ENCODE assay signal across 25 mouse cellular contexts in the genomic region with DNA sequence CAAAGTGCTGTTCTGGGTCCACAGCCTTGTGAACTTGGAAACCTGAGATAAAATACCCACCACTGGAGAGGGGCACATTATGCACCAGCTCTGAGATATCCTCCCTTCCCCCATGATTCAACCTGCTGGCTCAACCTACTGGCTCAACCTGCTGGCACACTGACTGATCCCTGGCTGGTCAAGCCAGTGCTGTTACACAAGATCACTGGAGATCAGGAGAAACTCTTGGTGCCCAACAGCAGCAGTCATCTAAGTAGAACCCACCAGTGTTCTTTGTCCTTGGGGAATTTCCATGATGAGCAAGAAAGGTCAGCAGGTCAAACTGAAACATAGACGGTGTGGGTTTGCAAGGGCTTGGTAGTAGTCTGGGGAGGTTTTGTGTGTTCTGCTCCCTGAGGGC. TPM values are rescaled to one million over a fixed set of nuclear protein-coding genes. Genes with fewer than 3 reads are reported as not detected.
A peak's percentile ranks its signal among the peaks of the same experiment; 100 is the strongest.
DNase-seq lines count a peak whose midpoint lies in the region; ATAC-seq and TF ChIP-seq lines count a peak whose summit lies in the region.
"Had no signal": no experiment of that assay in that cellular context is flagged by ENCODE, and none has a peak within 500 bp of the region (broad histone marks: within the 10 kb centered on the region; RNA-seq: fewer than 3 reads in every experiment).

No protein-coding gene starts in this region.

- H3K4me1 ChIP-seq in embryonic facial prominence, embryonic 10.5 days: peaks cover 18% of the 10 kb centered on the region
- no peaks in the 10 kb centered on the region for H3K4me1 ChIP-seq in hindbrain, embryonic 12.5 days
- H3K4me1 ChIP-seq: liver, embryonic 13.5 days had no signal

- H3K9me3 ChIP-seq in embryonic facial prominence, embryonic 10.5 days: no peaks in the 10 kb centered on the region
- H3K9me3 ChIP-seq in hindbrain, embryonic 12.5 days (replicated peaks): no peaks in the 10 kb centered on the region
- H3K9me3 ChIP-seq: heart, embryonic 12.5 days; limb, embryonic 13.5 days; liver, embryonic 13.5 days; midbrain, embryonic 15.5 days; neural tube, embryonic 15.5 days had no signal

- H3K4me3 ChIP-seq in layer of hippocampus, adult 2 months: no peak overlapping the region
- H3K4me3 ChIP-seq in embryonic facial prominence, embryonic 10.5 days: no peak overlapping the region
- H3K4me3 ChIP-seq in hindbrain, embryonic 12.5 days: no peak overlapping the region
- H3K4me3 ChIP-seq: heart, adult 2 months; heart, embryonic 12.5 days; limb, embryonic 13.5 days; liver, embryonic 13.5 days; midbrain, embryonic 15.5 days; neural tube, embryonic 15.5 days had no signal

- peak; percentile 4 for DNase-seq in adrenal gland, postnatal 25 days
- no peak for DNase-seq in adrenal gland, adult 18-20 months (ENCODE audit: low spot score in 2 of 2)
- no peak for DNase-seq in layer of hippocampus, adult 2 months (ENCODE audit: low spot score in 2 of 2)
- no peak for DNase-seq in layer of hippocampus, adult 8-10 months (ENCODE audit: low spot score in 2 of 2)
- peak; percentile 52 for DNase-seq in gastrocnemius, postnatal 25 days
- no peak for DNase-seq in embryonic facial prominence, embryonic 10.5 days (ENCODE audit: low spot score)
- DNase-seq: cerebellum, adult 8-10 months; heart, adult 2 months; heart, postnatal 4 days; kidney, postnatal 25 days; liver, embryonic 13.5 days; lung, adult 18-20 months; right cerebral cortex, postnatal 25 days; spleen, adult 18-20 months; thymus, adult 18-20 months; thymus, postnatal 25 days had no signal

- H3K4me2 ChIP-seq in hindbrain, embryonic 12.5 days (replicated peaks): no peak overlapping the region
- H3K4me2 ChIP-seq: heart, embryonic 12.5 days; hindbrain, embryonic 14.5 days; limb, embryonic 13.5 days; liver, embryonic 13.5 days; midbrain, embryonic 15.5 days; neural tube, embryonic 15.5 days had no signal

- ATAC-seq in hindbrain, embryonic 12.5 days (ENCODE audit: low FRiP score): no peak
- ATAC-seq: lung, postnatal 0 days had no signal

- WGBS in embryonic facial prominence, embryonic 10.5 days: 44% methylated on average over 1 of the region's 1 CpGs
- WGBS in hindbrain, embryonic 12.5 days: 52% methylated on average over 1 of the region's 1 CpGs

- H3K27ac ChIP-seq in layer of hippocampus, adult 2 months: peak overlapping the region; percentile 53; the same call in 1 of the 2 replicates
- H3K27ac ChIP-seq in embryonic facial prominence, embryonic 10.5 days (replicated peaks): no peak overlapping the region
- H3K27ac ChIP-seq in hindbrain, embryonic 12.5 days: no peak overlapping the region
- H3K27ac ChIP-seq: heart, adult 2 months; limb, embryonic 13.5 days; liver, embryonic 13.5 days; midbrain, embryonic 15.5 days; stomach, postnatal 0 days had no signal

- no peak for TF ChIP-seq CTCF in layer of hippocampus, adult 2 months (conservative IDR thresholded peaks at IDR 0.05)

- no peaks in the 10 kb centered on the region for H3K27me3 ChIP-seq in embryonic facial prominence, embryonic 10.5 days (replicated peaks; ENCODE audit: low read depth, poor library complexity, severe bottlenecking)
- H3K27me3 ChIP-seq in hindbrain, embryonic 12.5 days: no peaks in the 10 kb centered on the region
- H3K27me3 ChIP-seq: heart, embryonic 12.5 days; limb, embryonic 13.5 days; liver, embryonic 13.5 days; midbrain, embryonic 15.5 days; neural tube, embryonic 15.5 days had no signal

- no peak overlapping the region for H3K9ac ChIP-seq in hindbrain, embryonic 12.5 days
- H3K9ac ChIP-seq: heart, embryonic 12.5 days; hindbrain, embryonic 14.5 days; limb, embryonic 13.5 days; liver, embryonic 13.5 days; midbrain, embryonic 15.5 days; neural tube, embryonic 15.5 days had no signal

- no peaks in the 10 kb centered on the region for H3K36me3 ChIP-seq in embryonic facial prominence, embryonic 10.5 days (replicated peaks)
- H3K36me3 ChIP-seq in hindbrain, embryonic 12.5 days: no peaks in the 10 kb centered on the region
- H3K36me3 ChIP-seq: G1E; heart, embryonic 12.5 days; liver, embryonic 13.5 days; midbrain, embryonic 15.5 days; neural tube, embryonic 15.5 days had no signal

RNA-seq across cellular contexts. Expression of a gene that starts 49.6 kb away (rescaled TPM):
- 1.5 and 2.3 TPM in 2 replicates for total RNA-seq in adrenal gland, postnatal 25 days (2021)
- 1 to 10 TPM; 1.3 to 1.8 TPM for total RNA-seq in adrenal gland, adult 18-20 months (2021)
- total RNA-seq in layer of hippocampus, adult 2 months (2021): 10 to 100 TPM; 27.0 to 35.4 TPM
- total RNA-seq in layer of hippocampus, adult 8-10 months (2022): 10 to 100 TPM; 23.8 to 32.4 (median 26.5) TPM
- total RNA-seq in gastrocnemius, postnatal 25 days (2021): 10 to 100 TPM; 13.0 to 16.9 TPM
- 16.6 and 25.6 TPM in 2 replicates for polyA plus RNA-seq in embryonic facial prominence, embryonic 10.5 days (2016; fragmentation: Nextera tagmentation; extraction: Ambion mirVana)
- 45.8 and 48.4 TPM in 2 replicates for polyA plus RNA-seq in hindbrain, embryonic 12.5 days (2016; fragmentation: Nextera tagmentation; extraction: Ambion mirVana)

Comparison
In these comparisons a context has a peak if more than half of its experiments do, and no peak if none do; other contexts are left out.
1. DNase-seq: peak in adrenal gland, postnatal 25 days (single experiment) and gastrocnemius, postnatal 25 days (single experiment); none in adrenal gland, adult 18-20 months (0 of 2), layer of hippocampus, adult 2 months (0 of 2), layer of hippocampus, adult 8-10 months (0 of 2) and embryonic facial prominence, embryonic 10.5 days (single experiment).